Mouse (Mus musculus) adrenal gland, adult (tissue): ENCODE measurements around the gene Dhx32.

ENCODE experiments used
- DNase-seq, 2 experiments: peaks; one replicate each; pipeline ENCODE4 v3.0.0; 2022 to 2023; ENCODE audit warnings: low spot score in 1 of 2; ENCODE audit not compliant: inconsistent age in 2 of 2

The Dhx32 gene

DNA sequence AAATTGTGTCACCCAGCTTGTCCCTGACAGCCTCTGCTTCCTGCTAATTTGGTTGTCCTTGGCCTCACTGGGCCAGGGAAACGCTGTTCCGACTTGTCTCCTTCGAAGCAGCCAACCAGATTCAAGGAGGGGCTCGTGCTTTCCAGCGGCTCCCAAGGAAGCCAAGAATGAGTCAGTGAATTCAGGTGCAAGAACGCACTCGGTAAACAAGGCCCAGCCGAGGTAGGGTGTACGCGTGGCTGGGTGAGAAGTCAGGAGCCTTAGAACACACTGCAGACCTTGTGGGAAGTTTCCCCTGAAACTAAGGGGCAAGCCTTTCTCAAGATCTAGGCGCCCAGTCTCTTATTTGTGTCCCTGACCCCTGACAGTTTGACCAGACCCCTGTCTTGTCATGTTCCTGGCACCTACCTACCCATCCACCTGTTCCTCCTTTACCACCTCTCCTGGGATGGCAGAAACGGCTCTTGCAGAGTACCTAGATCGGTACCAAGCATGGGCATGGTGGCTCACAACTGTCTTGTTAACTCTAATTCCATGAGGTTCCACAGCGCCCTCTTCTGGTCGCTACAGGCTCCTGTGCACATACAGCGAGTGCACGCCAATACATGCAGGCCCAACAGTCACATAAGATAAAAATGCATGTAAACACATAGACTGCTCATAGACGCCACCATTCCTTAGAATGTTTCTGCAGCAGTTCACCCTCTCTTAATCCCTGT lies at the start of gene Dhx32:
Gene Dhx32 (minus strand): TSS at position 10 of the 719 bp plus-strand sequence.
- DNase-seq: peak; percentile 83 to 94

DNA sequence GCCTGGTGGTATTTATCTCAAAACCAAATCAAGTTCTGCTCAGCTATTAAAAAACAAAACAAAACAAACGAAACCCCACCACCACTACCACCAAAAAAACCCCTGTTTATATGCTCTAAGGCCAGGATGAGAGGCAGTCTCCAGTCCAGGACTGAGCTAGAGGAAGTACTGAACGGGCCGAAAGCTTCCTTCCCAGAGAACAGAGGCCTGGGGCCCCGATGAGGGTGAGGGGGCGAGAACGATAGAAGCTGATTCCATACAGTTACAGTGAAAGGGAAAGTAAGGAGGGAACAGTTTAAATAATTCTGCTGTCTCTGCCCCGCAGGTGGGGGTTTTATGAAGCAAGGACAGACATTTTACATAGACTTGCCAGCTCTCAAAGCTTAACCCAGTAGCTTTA lies 47.1 kb upstream of the Dhx32 start:
- no peak for DNase-seq

DNA sequence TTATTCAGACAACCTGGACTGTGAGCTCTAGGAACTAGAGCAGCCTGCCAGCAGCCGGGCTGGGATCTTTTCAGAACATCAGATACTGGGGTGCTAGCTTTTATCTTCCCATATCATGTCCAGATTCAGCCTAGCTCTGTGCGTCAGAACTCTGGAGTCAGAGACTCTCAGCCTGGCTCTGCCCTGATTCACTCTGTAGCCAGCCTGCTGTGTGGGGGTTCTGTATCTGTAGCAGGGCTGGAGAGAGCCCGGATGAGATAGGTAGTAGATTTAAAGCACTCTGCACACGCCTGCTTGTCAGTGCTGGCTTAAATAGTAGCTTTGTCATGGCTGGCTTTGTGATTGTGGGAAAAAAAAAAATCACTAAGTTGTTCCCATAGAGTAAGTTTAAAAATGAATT lies 46.0 kb upstream of the Dhx32 start:
- no peak for DNase-seq

DNA sequence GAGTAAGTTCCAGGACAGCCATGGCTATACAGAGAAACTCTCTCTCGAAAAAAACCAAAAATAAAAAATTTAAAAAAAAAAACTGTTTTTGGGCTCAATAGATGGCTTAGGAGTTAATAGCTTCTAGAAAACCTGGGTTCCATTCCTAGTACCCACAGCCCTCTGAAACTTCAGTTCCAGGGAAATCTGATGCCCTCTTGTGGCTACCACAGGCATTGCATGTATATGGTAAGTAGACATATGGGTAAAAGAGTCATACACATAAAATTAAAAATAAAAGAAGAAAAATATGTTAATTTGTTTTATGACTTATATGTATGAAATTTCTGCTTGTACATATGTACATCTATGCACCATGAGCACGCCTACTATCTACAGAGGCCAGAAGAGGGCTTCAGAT lies 42.1 kb upstream of the Dhx32 start:
- DNase-seq: peak in 1 of 2 experiments; percentile 47

DNA sequence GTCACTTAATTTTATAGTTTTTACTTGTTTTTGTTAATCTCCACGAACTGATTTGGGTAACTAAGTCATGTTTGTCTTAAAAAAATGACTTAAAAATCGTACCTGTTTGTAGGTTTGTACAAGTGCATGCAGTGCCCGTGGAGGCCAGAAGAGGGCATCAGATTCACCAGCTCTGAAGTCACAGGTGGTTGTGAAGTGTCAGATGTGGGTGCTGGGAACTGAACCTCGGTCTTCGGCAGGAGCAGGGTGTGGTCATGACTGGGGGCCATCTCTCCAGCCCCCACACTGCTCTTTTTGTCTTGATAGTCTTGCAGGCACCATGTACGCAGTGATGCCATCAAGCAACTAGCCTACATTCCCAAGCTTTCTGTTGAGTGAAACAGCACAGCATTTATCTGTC lies 41.2 kb upstream of the Dhx32 start:
- DNase-seq: no peak

DNA sequence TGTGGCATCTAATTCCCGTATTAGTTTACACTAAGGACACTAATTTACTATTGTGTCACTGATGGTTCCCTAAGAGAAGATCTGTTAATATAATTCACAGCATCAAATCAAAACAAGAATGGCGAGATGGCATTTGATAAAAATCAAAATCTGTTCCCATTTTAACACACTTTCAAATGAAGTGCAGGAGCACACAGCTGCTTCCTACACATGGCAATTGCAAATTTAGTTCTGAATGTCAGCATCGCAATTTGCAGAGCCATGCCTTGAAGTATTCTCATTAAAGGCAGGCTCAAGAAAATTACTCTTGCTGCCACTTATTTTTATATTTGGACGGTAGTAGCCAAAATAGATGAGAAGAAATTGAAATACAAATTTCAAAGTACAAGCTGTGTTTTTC lies 30.8 kb upstream of the Dhx32 start:
- DNase-seq: no peak

DNA sequence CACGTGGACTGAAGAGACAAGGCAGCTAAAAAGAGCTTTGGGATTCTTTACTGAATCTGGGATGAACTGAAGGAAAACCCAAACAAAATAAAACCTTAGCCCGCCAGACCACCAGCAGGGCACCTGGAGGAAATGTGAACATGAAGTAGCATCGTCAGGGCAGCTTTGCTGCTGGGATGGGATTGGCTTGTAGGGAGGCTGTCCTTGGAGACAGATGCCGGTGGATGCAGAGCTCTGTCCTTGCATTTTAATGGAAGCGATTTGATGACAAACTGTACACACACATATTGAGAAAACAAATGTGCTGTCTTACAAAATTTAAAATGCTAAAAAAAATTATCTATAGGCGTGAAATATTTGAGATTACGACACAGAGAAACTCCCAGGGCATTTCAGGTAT lies 30.4 kb upstream of the Dhx32 start:
- DNase-seq: no peak

DNA sequence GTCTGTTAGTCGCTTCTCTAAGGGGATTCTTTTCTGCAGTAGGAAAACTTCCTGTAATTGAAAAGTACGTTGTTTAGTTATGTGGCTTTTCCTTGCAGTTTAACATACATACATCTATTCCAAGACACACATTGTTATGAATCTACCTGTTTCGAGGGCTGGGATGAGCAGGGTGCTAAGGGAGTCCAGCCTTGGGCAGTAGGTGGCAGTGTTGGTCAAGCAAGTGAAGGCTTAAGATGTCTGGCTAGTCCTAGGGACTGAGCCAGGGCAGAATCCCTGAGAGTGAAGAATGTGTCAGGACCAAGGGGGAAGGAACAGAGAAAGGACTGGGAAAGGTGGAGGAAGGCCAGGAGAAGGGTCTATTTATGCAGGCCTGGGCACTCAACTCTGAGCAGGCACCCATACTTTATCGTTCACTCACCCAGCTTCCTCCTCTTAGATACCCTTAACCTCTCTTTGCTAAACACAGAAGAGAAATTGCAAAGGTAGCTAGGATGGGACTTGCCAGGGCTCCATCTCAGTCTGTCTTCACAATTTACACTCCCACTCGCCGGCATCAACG lies 23.2 kb upstream of the Dhx32 start:
- DNase-seq: peak; percentile 67 to 87

DNA sequence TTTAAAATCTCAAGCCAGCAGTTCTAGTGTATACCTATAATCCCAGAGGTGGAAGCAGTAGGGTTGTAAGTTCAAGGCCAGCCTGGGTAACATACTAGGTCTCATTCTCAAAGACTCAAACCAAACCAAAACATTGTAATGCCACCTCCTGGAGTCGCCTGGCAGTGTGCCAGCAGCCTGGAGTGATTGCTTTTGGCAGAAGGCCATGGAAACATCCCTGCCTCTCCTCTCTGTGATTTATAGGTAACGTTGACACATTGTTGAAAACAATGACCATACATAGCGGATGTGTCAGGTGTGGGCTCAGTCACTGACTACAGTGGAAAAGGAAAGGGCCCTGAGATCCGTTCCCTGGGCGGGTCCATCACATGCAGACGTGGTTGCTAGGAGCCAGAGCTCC lies 19.3 kb upstream of the Dhx32 start:
- peak in 1 of 2 experiments; percentile 59 for DNase-seq

DNA sequence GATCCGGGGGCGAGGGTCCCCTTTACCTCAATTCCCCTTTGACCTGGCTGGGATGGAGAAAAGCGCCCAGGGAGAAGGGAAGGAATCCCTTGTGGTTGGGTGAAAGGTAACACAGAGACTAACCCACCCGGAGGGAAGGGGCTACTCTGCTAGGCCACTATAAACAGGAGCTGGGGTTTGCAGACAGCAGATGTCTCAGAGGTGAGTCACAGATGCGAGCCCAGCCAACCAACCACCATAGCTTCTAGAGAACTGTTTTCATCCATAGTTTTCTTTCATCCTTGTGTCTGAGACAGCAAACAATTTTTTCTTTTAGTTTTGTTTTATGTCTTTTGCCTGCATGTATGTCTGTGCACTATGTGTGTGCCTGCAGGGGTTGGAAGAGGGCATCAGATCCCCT lies 17.4 kb upstream of the Dhx32 start:
- DNase-seq: no peak

DNA sequence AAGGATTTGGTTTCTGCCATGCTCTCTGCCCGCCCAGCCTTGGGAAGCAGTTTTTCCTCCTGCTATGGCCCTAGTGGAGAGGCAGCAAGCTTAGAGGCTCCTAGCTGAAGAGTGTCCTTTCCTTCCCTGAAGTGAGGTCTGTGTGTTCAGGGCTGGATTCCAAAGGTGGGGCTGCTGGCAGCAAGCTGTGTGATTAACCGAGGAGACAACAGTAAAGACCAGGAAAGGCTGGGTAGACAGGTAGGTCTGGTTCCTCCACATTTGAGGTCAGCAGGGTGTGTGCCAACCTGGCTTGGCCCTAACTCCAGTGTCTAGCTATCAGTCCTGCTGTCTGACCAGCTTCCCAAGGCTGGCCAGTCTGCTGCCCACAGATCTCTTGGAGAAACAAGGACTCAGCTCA lies 12.2 kb upstream of the Dhx32 start:
- DNase-seq: no peak

DNA sequence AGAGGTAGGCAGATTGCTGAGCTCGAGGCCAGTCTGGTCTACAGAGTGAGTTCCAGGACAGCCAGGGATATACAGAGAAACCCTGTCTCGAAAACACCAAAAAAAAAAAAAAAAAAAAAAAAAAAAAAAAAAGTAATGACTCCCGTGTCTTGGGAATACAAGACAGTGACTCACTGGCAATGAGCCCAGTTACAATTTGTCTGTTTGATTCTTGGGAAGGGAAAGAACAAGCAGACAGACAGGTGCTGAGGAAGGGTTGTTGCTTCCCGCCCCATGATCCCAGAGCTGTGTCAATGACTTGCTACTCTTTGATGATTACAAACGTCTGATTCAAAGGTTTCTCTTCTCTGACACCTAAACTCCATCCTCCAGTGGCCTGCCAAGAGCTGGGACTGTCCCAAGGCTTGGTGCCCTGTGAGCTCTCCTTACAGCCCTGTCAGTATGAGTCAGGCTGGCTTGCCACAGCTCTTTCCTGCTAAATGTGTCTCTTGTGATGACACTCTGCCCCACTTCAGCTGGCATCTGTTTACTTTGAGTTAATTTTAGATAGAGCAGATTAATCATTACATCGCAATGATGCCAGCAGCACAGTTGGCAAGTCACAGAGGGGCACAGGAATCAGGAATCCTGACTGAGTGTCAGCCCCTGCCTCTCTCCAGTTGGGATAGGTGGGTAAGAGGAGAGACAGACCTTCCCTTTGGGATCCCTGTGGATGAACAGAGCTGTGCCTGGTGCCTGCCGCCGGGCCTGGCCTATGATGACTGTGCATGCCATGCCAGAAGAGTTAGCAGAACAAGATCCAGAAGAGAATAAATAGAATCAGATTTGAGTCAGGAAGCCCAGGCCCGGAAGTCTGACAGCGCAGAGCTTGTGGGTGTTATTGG lies 11.0 kb upstream of the Dhx32 start:
- peak; percentile 68 to 91 for DNase-seq

DNA sequence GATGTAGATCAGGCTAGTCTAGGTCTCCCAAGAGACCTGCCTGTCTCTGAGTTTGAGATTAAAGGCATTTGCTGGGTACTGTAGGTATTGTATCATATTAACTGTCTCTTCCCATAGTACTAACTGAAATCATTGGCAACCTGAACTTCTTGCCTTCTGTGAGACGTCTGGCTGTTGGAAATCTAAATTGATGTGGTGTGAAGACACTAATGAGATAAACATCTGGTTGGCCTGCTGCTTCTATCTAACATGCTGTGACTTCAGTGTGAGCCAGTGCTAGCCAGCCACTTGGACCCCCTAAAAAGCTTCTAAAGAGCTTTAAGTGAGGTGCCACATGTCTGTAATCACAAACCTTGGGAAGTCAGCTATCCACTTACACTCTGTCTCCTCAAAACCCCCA lies 10.2 kb upstream of the Dhx32 start:
- DNase-seq: no peak

DNA sequence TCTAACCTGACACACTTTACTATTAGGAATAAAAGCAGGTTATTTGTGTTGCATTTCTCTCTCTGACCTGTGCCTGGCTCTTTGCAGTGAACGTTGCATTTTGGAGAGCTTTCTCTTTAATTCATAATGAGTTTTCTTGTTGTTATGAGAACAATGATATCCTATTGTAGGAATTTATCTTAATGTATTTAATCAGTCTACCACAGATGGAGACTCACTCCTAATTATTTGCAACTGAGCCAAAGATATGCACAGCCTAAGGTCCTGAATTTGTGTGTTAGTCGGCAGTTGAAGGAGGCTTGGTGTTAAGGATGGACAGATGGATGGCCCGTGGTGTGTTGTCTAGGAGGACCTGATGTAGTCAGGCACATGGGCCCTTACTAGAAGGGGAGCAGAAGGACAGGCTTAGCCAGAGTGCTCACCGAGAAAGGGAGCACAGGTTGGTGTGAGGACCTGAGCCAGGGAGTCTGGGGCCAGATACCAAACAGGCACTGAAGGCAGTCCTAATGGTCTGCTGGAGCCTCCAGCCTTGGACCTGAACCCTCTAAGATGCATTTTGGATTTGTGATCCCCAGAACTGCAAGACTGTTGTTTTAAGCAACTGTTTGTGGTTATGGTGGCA lies 8.2 kb upstream of the Dhx32 start:
- DNase-seq: no peak

DNA sequence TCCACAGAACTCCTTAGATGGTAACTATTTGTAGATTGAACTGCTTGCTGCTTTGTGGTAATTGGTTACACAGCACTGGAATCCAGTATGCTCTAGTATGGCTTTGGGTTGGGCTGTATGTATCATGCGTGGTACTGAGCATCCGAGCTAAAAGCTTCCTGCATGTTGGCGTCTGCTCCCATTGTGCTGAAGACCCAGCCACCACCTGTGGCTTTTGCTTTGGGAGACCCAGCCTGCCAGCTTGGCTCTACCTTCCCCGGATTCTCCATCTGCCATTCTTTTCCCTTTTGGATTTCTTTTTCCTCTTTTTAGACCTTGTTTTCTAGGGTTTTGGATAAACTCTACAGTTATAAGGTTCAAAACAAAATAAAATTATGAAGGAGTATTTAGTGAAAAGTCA lies 7.6 kb upstream of the Dhx32 start:
- DNase-seq: no peak

DNA sequence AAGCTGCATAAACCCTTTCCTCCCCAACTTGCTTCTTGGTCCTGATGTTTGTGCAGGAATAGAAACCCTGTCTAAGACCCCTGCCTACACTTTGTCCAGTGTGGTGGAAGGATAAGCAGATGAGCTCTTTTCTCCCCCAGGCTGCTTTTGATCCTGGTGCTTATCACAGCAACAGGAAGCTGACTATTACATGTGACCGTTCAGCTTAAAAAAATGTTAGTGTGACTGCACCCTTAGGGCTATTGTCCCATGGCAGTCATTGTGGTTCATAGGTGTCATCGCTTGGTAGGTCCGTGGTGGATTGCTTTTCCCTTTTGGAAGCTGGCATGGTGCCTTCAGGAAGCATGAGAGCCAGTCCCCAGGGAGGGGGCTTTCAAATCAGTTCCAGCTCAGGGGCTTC lies 5.6 kb upstream of the Dhx32 start:
- DNase-seq: no peak

DNA sequence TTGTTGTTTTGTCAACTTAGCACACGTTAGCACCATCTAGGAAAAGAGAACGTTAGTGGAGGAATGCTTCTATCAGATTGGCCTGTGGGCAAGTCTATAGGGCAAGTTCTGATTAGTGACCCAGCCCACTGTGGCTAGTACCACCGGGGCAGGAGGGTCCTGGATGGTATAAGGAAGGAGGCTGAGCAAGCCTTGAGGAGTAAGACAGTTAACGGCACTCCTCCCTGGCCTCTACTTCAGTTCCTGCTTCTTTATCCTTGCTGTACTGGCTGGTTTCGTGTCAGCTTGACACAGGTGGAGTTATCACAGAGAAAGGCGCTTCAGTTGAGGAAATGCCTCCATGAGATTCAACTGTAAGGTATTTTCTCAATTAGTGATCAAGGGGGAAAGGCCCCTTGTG lies 5.0 kb upstream of the Dhx32 start:
- no peak for DNase-seq

DNA sequence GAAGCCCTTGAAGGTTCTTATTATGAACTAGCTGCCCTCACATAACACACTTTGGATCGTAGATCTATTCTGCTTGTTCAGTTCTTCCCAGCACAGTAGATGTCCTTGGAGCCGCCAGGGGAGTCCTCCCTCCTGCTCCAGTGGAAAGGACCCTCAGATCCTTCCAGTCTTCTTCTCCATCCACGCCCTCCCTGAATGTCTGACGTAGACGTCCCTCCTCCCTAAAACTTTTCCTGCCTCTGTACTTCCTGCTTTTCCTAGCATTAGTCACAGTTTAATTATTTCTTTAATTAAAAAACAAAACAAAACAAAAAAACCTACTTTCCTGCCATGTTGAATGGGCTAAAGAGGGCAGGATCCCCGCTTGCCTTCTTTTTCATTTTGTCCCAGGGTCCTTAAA lies 535 bp downstream of the Dhx32 start:
- DNase-seq: no peak

DNA sequence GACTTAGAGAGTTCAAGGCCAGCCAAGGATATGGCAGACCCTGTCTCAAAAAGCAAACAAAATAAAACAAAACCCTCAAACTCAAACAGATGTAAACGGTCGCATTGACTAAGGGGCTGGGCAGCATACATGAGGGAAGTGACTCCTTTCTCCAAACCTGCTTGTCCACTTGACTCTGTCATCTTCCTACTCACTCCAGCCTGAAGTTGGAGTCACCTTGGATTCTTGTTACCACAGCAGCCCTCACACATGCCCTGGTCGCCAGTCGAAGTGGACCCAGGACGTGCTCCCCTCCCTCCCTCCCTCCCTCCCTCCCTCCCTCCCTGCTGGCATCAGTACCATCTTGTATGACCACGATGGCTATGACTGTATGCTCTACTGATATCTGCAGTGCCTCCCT lies 943 bp downstream of the Dhx32 start:
- DNase-seq: no peak

DNA sequence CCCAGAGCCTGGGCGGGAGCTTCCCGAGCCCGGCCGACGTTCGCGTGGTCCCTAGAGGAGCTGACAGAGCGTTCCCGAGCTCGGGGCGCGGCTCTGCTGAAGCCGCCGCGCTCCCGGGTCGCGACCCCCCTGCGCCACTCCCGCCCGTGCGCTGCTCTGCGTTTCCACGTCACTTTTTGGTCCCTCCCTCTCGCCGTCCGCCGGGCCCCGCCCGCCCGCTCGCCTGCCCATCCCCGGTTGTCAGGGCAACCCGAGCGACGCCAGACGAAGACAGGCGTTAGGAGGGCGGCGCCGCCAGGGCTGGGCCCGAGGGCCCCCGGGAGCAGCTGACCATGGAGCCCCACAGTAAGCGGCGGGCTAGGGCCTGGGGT lies 5.9 kb downstream of the Dhx32 start, which contains the start of gene Fank1:
Gene Fank1 (plus strand): TSS at position 236 of the 371 bp plus-strand sequence.
- peak; percentile 91 to 95 for DNase-seq

DNA sequence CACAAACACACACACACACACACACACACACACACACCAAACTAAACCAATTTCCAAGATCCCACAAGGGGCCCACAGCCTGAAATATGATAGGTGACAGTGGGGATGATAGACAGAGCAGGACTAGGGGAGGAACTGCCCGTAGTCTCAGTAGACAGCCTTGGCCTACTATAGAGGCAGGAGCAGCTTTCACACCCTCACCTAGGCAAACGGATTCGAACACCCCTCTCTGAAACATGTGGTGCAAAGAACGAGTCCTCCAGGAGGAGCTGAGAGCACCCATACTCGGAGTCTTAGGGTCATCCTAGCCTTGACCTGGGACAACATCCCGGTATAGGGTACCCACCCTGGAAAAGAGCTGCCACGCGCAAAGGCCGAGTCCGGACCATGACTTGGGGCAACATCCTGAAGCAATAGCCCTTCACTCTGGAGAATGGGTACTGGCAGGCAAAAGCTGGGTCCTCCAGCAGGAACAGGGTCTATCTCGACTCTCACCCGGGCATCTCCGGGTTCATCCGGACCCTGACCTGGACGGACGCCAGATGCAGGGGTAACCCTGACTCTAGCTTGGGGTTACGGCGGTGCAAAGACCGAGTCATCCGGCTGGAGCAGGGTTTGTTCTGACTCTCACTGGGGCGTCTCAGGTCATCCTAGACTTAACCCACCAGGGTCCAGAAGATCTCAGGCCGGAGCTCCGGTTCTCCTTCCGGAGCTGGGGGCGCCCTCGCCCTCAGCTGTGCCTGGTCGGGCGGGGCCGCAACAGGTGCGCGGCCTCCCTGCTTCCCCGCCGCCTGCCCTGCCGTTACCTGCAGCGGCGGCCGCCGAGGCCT lies 6.5 kb downstream of the Dhx32 start:
- DNase-seq: peak; percentile 57 to 86
